Mouse (Mus musculus) thymus, postnatal 25 days (tissue): ENCODE measurements around the gene Selplg.
"Not testable (repeated sequence)": the region's sequence is repeated elsewhere in the genome, so short reads cannot be mapped to it uniquely, and the experiment has no call there.

Experiments
- DNase-seq: peaks from one replicate; pipeline ENCODE4 v3.0.0; 2022

Gene Selplg

DNA sequence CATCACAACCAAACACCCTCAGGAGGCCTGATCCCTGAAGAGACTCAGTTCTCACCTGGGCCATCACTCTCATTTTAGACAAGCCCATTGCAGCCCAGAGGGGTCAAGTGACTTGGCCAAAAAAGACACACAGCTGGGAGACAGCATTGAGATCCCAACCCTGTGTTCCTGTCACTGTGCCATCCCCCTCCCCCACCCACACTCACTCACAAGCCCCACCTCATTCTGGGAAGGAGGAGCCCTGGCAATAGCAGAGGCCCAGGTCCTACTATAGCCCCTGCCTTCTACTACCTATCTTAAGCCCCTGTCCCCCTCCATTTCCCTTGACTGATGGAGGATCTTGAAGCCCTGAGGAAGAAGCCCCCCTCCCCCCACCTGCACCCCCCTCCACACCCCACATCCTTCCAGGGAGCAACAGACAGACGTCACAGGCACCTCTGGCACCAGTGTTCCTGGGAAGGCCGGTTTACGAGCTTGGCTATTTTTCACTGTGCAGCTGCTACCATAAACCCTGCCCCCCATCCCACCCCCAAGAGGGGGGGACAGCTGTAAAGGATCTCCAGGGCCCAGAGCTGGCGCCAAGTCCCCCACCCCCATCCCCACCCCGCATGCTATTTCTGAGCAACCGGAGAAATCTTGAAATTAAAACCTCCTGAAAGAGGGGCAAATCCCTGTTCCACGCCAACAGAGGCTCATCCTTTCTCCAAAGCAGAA lies 43.2 kb downstream of the Selplg start:
- no peak for DNase-seq

DNA sequence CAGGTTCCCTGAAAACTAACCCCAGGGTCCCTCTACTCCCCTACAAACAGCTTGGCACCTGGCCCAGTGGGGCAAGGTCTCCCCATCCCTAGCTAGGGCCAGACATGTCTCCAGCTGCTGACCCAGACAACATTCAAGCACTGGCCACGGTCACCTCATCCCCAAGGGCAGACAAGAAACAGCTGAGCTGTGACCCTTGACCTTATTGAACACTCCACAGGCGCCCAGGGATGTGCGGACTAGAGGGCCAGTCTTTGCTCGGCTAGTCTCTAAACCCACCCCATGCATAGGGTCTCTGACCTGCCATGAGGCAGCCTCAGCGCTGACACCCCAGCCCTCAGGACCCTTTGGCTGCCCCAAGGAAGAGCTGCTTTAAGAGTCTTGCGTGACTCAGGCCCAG lies 43.8 kb downstream of the Selplg start:
- DNase-seq = no peak

DNA sequence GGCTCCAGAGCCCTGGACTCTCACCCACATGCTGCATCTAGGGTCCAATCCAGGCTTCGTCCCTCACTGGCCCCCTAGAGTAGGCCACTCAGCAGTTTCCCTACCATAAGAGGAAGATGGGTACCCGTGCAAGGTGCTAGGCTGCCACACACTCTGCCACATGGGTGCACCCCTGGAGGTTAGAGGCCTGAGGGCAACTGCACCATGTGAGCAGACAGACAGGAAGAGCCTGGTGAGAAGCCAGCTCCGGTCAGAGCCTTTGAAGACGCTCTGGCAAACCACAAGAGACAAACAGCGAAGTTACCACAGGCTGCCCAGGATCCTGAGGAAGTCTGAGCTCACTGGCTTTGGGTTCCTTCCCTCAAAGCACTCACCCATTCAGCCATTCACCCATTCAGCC lies 45.5 kb downstream of the Selplg start:
- peak; percentile 50 for DNase-seq

DNA sequence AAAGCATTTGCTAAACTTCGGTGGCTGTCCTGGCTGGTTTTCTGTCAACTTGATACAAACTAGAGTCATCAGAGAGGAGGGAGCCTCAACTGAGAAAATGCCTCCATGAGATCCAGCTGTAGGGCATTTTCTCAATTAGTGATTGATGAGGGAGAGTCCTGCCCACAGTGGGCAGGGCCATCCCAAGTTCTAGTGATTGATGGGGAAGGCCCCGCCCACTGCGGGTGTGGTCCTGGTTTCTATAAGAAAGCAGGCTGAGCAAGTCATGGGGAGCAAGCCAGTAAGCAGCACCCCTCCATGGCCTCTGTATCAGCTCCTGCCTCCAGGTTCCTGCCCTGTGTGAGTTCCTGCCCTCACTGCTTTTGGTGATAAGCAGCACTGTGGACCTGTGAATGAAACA lies 48.3 kb downstream of the Selplg start:
- DNase-seq = not testable (repeated sequence)

- DNase-seq = no peak
These were observed 48.9 kb downstream of the Selplg start for GRCm38 (mm10) chr5:113783581-113784001.

GRCm38 (mm10) chr5:113782624-113783023 lies 49.8 kb downstream of the Selplg start:
- no peak for DNase-seq

GRCm38 (mm10) chr5:113781875-113782274 lies 50.6 kb downstream of the Selplg start:
- DNase-seq = no peak

- no peak for DNase-seq
These were observed 51.2 kb downstream of the Selplg start for GRCm38 (mm10) chr5:113781254-113781653.

GRCm38 (mm10) chr5:113780763-113781162 lies 51.7 kb downstream of the Selplg start:
- no peak for DNase-seq

- DNase-seq = no peak
These were observed 52.2 kb downstream of the Selplg start for GRCm38 (mm10) chr5:113780082-113780752.

GRCm38 (mm10) chr5:113779569-113779968 lies 52.9 kb downstream of the Selplg start:
- DNase-seq = no peak

- DNase-seq = peak; percentile 27
These were observed 54.7 kb downstream of the Selplg start for GRCm38 (mm10) chr5:113777728-113778127.

DNA sequence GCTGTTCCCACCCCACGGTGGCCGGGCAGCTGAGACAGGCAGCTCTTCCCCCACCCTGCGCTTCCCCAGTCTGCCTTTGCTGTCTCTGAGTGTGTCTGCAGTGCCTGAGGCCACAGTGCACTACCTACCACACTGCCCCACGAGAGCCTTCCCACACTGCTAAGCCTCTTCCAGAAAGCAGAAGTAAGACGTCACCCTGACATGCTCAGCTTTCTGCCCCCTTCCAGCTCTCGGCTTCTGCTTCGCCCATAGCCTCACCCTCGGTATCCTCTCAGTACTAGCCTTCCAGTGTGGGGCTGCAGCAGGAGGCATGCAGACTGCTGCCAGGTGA lies 55.6 kb downstream of the Selplg start:
- peak; percentile 12 for DNase-seq

DNA sequence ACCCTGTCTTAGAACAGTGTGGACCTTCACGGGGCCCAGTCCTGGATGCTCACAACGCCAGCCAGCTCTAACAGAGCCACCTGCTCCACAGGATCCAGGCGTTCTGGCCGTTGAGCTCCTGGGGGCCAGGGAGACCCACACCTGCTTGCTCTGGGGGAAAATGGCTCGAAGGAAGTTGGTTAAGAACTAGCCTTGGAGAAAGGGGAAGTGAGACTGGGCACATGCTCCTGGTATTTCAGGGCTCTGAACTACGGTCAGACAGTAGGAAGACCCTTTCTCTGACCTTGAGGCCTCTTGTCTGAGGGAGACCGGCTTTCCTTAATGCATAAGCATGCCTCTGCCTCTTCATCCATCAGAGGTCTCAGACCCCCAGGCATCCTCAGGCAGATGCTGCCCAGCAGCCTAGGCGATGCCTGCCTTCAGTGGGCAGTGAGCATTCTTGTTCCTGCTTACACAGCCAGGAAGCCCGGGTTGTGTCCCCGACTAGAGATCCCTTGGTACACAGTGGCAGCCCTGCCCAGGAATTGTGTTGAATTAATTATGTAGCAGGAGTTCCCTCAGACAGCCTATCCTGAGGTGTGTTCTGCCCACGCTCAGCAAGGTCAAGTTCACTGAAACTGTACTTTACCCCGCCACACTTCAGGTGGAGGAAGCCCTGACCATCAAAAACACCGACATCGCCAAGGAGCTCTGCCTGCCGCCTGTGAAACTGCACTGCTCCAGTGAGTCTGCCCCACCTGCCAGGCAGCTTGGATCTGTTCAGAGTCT lies 56.1 kb downstream of the Selplg start:
- DNase-seq = no peak

DNA sequence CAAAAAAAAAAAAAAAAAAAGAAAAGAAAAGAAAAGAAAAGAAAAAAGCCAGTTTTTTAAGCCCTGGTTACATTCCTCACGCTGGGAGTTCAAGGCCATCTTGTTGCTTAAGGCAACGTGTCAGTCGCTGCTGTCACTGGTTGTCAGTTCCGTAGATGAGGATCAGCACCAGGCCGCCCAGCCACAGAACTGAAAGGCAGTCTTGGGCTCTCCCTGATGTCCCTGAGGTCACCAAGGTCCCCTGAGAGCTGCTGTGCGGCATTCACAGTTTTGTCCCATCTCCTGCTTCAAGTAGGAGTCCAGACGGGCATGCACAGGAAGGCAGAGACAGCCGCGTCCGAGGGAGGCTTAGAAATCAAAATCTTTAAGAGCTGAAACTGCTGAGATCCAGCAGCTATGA lies 56.9 kb downstream of the Selplg start:
- no peak for DNase-seq

GRCm38 (mm10) chr5:113773664-113774063 lies 58.8 kb downstream of the Selplg start:
- peak; percentile 93 for DNase-seq

DNA sequence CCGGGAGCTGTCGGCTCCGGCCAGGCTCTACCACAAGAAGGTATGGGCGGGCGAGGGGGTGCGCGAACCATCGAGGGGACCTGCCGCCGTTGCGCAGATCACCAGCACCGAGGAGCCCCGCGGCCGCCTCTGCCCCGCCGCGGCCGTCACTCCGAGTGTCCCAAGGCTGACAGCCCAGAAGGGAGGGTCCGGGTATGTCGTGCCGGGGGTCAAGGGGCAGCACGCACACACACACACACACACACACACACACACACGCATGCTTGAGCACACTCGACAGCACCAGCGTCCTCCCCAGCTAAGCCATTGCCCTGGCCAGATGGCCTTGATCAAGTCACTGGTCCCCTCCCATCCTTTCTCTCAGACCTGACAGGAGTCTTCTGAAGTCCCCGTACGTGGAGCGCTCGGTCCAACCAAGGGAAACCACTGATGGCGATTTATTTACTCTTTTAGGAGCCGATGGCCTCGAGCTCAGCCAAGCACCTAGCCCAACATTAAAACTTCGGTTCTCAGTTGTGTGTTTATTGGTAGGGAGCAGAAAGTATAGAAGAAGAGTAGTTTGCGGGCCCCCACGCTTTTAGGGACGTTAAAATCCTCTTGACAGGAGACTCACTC lies 59.4 kb downstream of the Selplg start:
- DNase-seq = no peak

DNA sequence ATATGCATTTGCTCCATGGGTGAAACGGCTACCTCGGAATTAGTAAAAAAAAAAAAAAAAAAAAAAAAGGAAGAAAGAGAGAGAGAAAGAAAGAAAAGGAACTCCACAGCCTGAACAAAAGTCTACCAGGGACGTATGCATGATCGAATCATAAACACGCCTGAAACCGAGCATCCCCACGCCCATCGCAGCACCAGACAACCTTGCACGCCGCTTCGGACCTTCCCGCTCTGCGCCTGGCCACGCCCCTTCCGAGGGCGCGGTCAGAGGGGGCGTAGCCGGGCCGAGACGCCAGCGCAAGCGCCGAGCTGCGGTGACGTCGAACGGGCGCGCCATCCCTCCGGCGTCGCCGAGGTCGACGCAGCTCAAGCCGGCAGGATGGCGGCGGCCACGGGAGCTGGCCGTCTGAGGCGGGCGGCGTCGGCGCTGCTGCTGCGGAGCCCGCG lies 60.0 kb downstream of the Selplg start, which contains the start of the genes Sart3 and Iscu:
Gene Sart3, minus strand, starts transcription at position 61 of the 446 bp plus-strand sequence.
Gene Iscu, plus strand, starts transcription at position 299 of the 446 bp plus-strand sequence.
- DNase-seq = peak; percentile 96

GRCm38 (mm10) chr5:113771213-113772162 lies 61.0 kb downstream of the Selplg start:
- peak; percentile 84 for DNase-seq

DNA sequence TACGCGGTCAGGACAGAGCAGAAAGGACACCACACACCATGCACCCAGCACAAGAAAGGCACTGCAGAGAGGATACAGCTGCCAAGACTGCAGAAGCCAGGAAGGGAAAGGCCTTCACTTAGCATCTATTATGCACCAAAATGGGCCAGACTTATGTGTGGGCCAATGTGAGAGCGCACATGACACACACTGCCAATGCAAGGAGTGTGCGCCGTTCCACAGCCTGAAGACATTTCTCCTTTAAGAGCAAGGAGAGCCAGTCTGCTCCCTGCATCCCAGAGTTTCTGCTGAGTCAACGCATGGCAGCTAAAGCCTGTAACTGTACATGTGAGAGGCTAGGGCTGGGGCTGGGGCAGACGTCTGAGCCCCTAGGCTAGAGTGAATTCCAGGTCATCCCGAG lies 63.6 kb downstream of the Selplg start:
- DNase-seq = no peak
